Mouse (Mus musculus) liver, embryonic 12.5 days (tissue): ENCODE results near the gene Hsd17b2. TPM values are rescaled to one million over a fixed set of nuclear protein-coding genes. Genes with fewer than 3 reads are reported as not detected.

Experiments used
- ATAC-seq: fragments of 200-750 bp; cut with Nextera tagmentation; 2 replicates; pipeline ENCODE4 v1.8.0; 2017; ENCODE audit warnings: moderate number of reproducible peaks, mild to moderate bottlenecking, moderate library complexity
- H3K27ac ChIP-seq: fragments of 300-500 bp; sonication (generic); 2 replicates; pipeline ENCODE4 v1.5.1; 2016; ENCODE audit warnings: mild to moderate bottlenecking
- H3K27me3 ChIP-seq: fragments of 300-500 bp; sonication (generic); replicated peaks from 2 replicates; pipeline ENCODE4 v1.6.1; 2016; ENCODE audit warnings: mild to moderate bottlenecking, moderate library complexity
- H3K36me3 ChIP-seq: fragments of 300-500 bp; sonication (generic); 2 replicates; pipeline ENCODE4 v1.6.1; 2016; ENCODE audit warnings: mild to moderate bottlenecking, moderate library complexity
- H3K4me1 ChIP-seq: fragments of 300-500 bp; sonication (generic); 2 replicates; pipeline ENCODE4 v1.6.1; 2016
- H3K4me2 ChIP-seq: fragments of 300-500 bp; sonication (generic); 2 replicates; pipeline ENCODE4 v1.6.1; 2016; ENCODE audit warnings: mild to moderate bottlenecking, moderate library complexity
- H3K4me3 ChIP-seq: fragments of 300-500 bp; sonication (generic); 2 replicates; pipeline ENCODE4 v1.5.1; 2016; ENCODE audit warnings: mild to moderate bottlenecking, moderate library complexity
- H3K9ac ChIP-seq: fragments of 300-500 bp; sonication (generic); 2 replicates; pipeline ENCODE4 v1.6.1; 2016; ENCODE audit warnings: mild to moderate bottlenecking, moderate library complexity
- H3K9me3 ChIP-seq: fragments of 300-500 bp; sonication (generic); replicated peaks from 2 replicates; pipeline ENCODE4 v1.6.1; 2016; ENCODE audit warnings: mild to moderate bottlenecking, moderate library complexity
- WGBS: fragments of 180-500 bp; shearing (Covaris S2); methylation state at CpG from one replicate; pipeline ENCODE4 v1.1.7; 2016; ENCODE audit not compliant: insufficient replicate concordance; 5-methylcytosine and 5-hydroxymethylcytosine counted together
- polyA plus RNA-seq: library from polyadenylated mRNA; unstranded; fragments of >200 nt; fragmentation: Nextera tagmentation; extraction: Ambion mirVana; gene quantifications from 2 replicates; pipeline ENCODE4 v1.2.1, GENCODE M21; 2016

The Hsd17b2 gene
- polyA plus RNA-seq, 1 experiment from 2014 or later = 20.9 TPM

DNA sequence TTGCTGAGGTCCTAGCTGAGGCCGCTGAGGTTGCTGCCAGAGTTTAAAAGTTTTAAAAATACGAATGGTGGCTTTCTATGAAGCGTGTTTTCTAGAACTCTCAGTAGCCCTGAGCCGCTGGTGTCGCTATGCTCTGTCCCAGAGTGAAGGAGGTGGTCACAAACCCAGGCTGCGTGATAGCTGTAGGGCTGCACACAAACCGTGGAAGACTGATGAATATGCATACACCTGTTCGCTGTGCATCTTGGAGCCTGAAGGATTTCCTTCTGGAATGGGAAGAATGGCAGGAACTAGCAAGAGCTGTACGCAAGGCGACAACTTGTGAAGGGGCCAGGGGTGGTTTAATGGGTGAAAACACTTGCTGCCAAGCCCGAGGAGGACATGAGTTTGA, 100.6 kb downstream of the Hsd17b2 start:
- 5% methylated on average over 11 of the region's 11 CpGs for WGBS
- peak overlapping the region; percentile 83 for H3K27ac ChIP-seq
- peaks cover 13% of the 10 kb centered on the region; the same call in 1 of the 2 replicates for H3K27me3 ChIP-seq
- peak; percentile 48 for ATAC-seq
- H3K4me2 ChIP-seq = peak overlapping the region; percentile 89
- peaks cover 36% of the 10 kb centered on the region for H3K4me1 ChIP-seq
- H3K9ac ChIP-seq = peak overlapping the region; percentile 91
- no peaks in the 10 kb centered on the region for H3K9me3 ChIP-seq
- peaks cover 29% of the 10 kb centered on the region for H3K36me3 ChIP-seq
- peak overlapping the region; percentile 89 for H3K4me3 ChIP-seq

DNA sequence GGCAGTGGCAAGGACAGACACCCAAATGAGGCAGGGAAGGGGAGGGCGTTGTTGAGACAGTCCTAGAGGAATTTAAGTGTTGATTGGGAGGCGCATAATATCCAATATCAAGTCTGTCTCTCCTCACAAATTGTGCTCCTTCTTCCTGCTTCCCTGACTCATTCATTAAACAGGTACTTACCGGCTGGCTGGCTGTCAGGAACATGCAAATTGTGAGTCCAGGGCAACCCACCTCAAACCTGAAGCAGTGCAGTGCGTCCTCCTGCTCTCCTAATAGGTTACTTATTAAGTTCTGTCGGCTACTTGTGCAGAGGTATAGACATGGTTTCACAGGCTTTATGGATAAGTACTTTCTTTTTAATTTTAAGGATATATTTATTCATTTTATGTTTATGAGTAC, 103.7 kb downstream of the Hsd17b2 start:
- 0 out of 2 replicates have a peak, but pooled peaks cover under 1% of the 10 kb centered on the region for H3K36me3 ChIP-seq
- no peak overlapping the region for H3K4me3 ChIP-seq
- H3K27ac ChIP-seq = no peak overlapping the region
- H3K4me2 ChIP-seq = no peak overlapping the region
- H3K27me3 ChIP-seq = peaks cover 13% of the 10 kb centered on the region; the same call in 1 of the 2 replicates
- ATAC-seq = no peak
- H3K9me3 ChIP-seq = no peaks in the 10 kb centered on the region
- 62% methylated on average over 5 of the region's 5 CpGs for WGBS
- H3K4me1 ChIP-seq = peaks cover 22% of the 10 kb centered on the region
- no peak overlapping the region for H3K9ac ChIP-seq

Other genes starting within 250 kb of the Hsd17b2 start
- 11.9 and 13.3 TPM in 2 replicates for gene Plcg2, start 203.6 kb upstream of the Hsd17b2 start, polyA plus RNA-seq
- 0.91 and 1.4 TPM in 2 replicates for gene Sdr42e1, start 28.2 kb upstream of the Hsd17b2 start, polyA plus RNA-seq
- 48.8 and 50.0 TPM in 2 replicates for gene Mphosph6, start 100.0 kb downstream of the Hsd17b2 start, polyA plus RNA-seq